Mouse (Mus musculus) E14TG2a.4 (cell line): ENCODE data around the gene Rrp12.

Experiments
- CTCF ChIP-seq: conservative IDR thresholded peaks from 2 replicates; pipeline ENCODE4 v1.5.1; 2014; ENCODE audit warnings: low read length
- NANOG ChIP-seq: IDR thresholded peaks from 2 replicates; pipeline ENCODE4 v1.6.1; 2014; ENCODE audit warnings: borderline replicate concordance, low read length, mixed read lengths
- POU5F1 ChIP-seq: IDR thresholded peaks from 2 replicates; pipeline ENCODE4 v1.6.1; 2014; ENCODE audit warnings: low read length, borderline replicate concordance

DNA sequence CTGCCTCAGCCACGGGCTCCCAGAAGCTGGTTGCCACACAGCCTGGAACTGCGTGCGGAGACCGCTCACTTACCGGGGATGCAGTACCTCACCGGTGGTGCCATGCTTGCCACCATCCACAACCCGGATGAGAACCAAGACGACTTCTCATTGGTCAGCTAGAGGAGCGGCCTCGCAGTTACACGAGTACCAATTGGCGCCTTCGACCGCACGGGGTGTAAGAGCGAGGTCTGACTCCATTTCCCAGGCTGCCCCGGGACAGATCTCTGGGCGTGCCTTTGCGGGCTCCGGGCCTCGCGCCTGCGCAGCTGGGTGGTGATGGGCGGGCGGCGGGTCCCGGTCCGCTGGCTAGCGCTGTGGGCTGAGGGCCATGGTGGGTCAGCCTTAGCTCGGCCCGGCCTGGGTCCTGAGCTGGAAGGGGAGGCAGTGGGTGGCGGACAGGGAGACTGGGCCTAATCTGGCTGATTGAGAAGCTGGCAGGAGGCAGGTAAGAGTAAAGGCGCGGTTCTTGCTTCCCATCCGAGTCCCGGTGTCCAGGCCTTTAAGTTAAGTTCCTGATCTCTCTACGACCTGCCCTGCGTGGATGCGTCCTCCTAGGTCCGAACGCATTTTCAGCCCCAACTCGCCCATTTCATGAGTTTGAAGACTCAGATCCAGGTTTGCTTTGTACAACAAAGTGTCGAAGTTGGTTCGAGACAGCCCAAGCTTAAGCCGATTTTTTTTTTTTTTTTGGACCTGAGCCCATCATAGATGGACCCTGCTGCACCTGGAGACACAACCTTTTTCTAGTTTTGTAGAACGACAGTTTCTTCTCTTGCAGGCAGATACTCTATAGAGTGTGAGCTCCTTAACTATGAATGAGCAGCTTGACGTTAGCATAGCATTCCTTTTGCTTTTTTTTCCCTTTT is 37.5 kb upstream of the Rrp12 start, which contains the start of the genes Exosc1 and Zdhhc16:
- TF ChIP-seq CTCF (no peak), NANOG (no peak), POU5F1 (no peak)
